In the genomic region with DNA sequence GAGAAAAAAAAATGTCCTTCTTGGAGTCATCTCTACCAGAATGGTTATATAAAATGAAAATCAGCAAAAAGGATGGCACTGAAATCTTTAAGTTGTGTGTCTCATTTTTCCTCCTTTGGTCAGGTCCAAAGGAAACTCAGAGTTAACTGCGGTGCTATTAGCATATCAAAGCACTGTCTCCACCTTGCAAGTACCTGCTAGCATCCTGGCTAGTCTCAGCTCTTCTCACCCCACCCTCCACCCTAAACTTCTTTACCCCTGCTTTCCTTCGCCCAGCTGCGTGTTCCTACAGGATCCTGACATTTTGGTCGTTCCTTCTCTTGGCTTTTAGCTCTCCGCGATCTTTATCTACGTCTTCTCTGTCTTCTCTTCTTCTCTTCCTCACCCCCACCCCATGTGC, we compare ENCODE assay signal across 1 mouse cellular context.
TF ChIP-seq lines count a peak whose summit lies in the region.

No protein-coding gene starts in this region.

TF ChIP-seq in myocyte, 11 proteins besides CTCF, POLR2A, EP300 and RAD21 (continued from another document):
- TF ChIP-seq CEBPB (IDR thresholded peaks at IDR 0.05; ENCODE audit: insufficient read depth, poor library complexity, severe bottlenecking) (no peak), E2F4 (IDR thresholded peaks at IDR 0.05; ENCODE audit: insufficient read depth) (no peak)
